Mouse (Mus musculus) stomach, adult 2 months (tissue): ENCODE data around the gene Selenon. TPM values are rescaled to one million over a fixed set of nuclear protein-coding genes. Genes with fewer than 3 reads are reported as not detected.

Experiments
- polyA plus RNA-seq: library from polyadenylated mRNA; depleted of rRNA; stranded (reverse); fragments of >200 nt; gene quantifications from 2 replicates; pipeline ENCODE4 v1.2.3, GENCODE M21; 2012; rRNA removed

Gene Selenon
- polyA plus RNA-seq, result 7.9 and 8.3 TPM in 2 replicates

GRCm38 (mm10) chr4:134551494-134552316 lies at the start of gene Selenon:
Selenon (minus strand) TSS chr4:134552166.

GRCm38 (mm10) chr4:134534932-134535786 lies 16.8 kb downstream of the Selenon start, which contains the start of gene Mtfr1l:
Mtfr1l (minus strand) TSS chr4:134535387.

GRCm38 (mm10) chr4:134510845-134511411 lies 41.0 kb downstream of the Selenon start, which contains the start of gene Aunip:
Aunip (plus strand) TSS chr4:134510999.

GRCm38 (mm10) chr4:134496595-134497210 lies 55.3 kb downstream of the Selenon start, which contains the start of gene Paqr7:
Paqr7 (plus strand) TSS chr4:134496697.

Other genes with a start within 250 kb of the Selenon start
- 0.21 and 0.28 TPM in 2 replicates for gene Trim63, start 237.0 kb downstream of the Selenon start, polyA plus RNA-seq
- gene Slc30a2, start 209.0 kb downstream of the Selenon start, polyA plus RNA-seq, result 0.16 TPM in 1 of 2 replicates, not detected in the other
- 1.4 and 1.7 TPM in 2 replicates for gene Extl1, start 168.3 kb downstream of the Selenon start, polyA plus RNA-seq
- 28.6 and 33.4 TPM in 2 replicates for gene Pafah2, start 155.8 kb downstream of the Selenon start, polyA plus RNA-seq
- gene Stmn1, start 83.8 kb downstream of the Selenon start, polyA plus RNA-seq, result 6.2 TPM in 2 replicates
- gene Paqr7, start 55.5 kb downstream of the Selenon start, polyA plus RNA-seq, result 57.5 and 68.1 TPM in 2 replicates
- gene Aunip, start 41.2 kb downstream of the Selenon start, polyA plus RNA-seq, result 0.09 and 0.17 TPM in 2 replicates
- 22.1 and 23.9 TPM in 2 replicates for gene Mtfr1l, start 16.8 kb downstream of the Selenon start, polyA plus RNA-seq
- 2.3 and 3.2 TPM in 2 replicates for gene Man1c1, start 152.1 kb upstream of the Selenon start, polyA plus RNA-seq
- gene Ldlrap1, start 215.9 kb upstream of the Selenon start, polyA plus RNA-seq, result 5.3 and 6.1 TPM in 2 replicates